Mouse (Mus musculus) limb, embryonic 10.5 days (tissue): ENCODE measurements around the gene Filip1l. TPM values are rescaled to one million over a fixed set of nuclear protein-coding genes. Genes with fewer than 3 reads are reported as not detected.
A peak's percentile ranks its signal among the peaks of the same experiment; 100 is the strongest.

Source experiments
- DNase-seq: peaks from one replicate; pipeline ENCODE4 v3.0.0-alpha.2; 2017; ENCODE audit warnings: low spot score
- H3K27ac ChIP-seq: fragments of 300-500 bp; sonication (generic); 2 replicates; pipeline ENCODE4 v1.5.1; 2016; ENCODE audit warnings: mild to moderate bottlenecking
- H3K27me3 ChIP-seq: fragments of 300-500 bp; sonication (generic); 2 replicates; pipeline ENCODE4 v1.6.1; 2016; ENCODE audit warnings: low read depth, mild to moderate bottlenecking; ENCODE audit not compliant: poor library complexity, severe bottlenecking
- H3K36me3 ChIP-seq: fragments of 300-500 bp; sonication (generic); 2 replicates; pipeline ENCODE4 v1.6.1; 2016; ENCODE audit warnings: mild to moderate bottlenecking, moderate library complexity
- H3K4me1 ChIP-seq: fragments of 300-500 bp; sonication (generic); 2 replicates; pipeline ENCODE4 v1.6.1; 2016
- H3K4me3 ChIP-seq: fragments of 300-500 bp; sonication (generic); 2 replicates; pipeline ENCODE4 v1.5.1; 2016; ENCODE audit warnings: mild to moderate bottlenecking, moderate library complexity
- H3K9me3 ChIP-seq: fragments of 300-500 bp; sonication (generic); replicated peaks from 2 replicates; pipeline ENCODE4 v1.6.1; 2016; ENCODE audit warnings: mild to moderate bottlenecking
- WGBS: fragments of 180-500 bp; shearing (Covaris S2); methylation state at CpG from one replicate; pipeline ENCODE4 v1.1.7; 2016; 5-methylcytosine and 5-hydroxymethylcytosine counted together
- polyA plus RNA-seq: library from polyadenylated mRNA; unstranded; fragments of >200 nt; fragmentation: Nextera tagmentation; extraction: Ambion mirVana; gene quantifications from 2 replicates; pipeline ENCODE4 v1.2.1, GENCODE M21; 2016

Filip1l gene
- polyA plus RNA-seq, 1 experiment from 2014 or later = 14.4 TPM

- H3K27ac ChIP-seq = no peak overlapping the region
- WGBS = 85% methylated on average over 8 of the region's 8 CpGs
- H3K4me3 ChIP-seq = no peak overlapping the region
- H3K4me1 ChIP-seq = peaks cover 9% of the 10 kb centered on the region; the same call in 1 of the 2 replicates
- H3K36me3 ChIP-seq = no peaks in the 10 kb centered on the region
- H3K9me3 ChIP-seq = no peaks in the 10 kb centered on the region
- H3K27me3 ChIP-seq = no peaks in the 10 kb centered on the region
- DNase-seq = no peak
Measured at GRCm38 (mm10) chr16:57329028-57329427, 23.9 kb upstream of the Filip1l start.

GRCm38 (mm10) chr16:57330111-57330510 lies 22.8 kb upstream of the Filip1l start:
- 84% methylated on average over 2 of the region's 2 CpGs for WGBS
- Histone ChIP-seq H3K9me3 (no peaks in the 10 kb centered on the region), H3K4me1 (peaks cover 9% of the 10 kb centered on the region; the same call in 1 of the 2 replicates), H3K4me3 (no peak overlapping the region), H3K27ac (no peak overlapping the region), H3K27me3 (no peaks in the 10 kb centered on the region), H3K36me3 (no peaks in the 10 kb centered on the region)
- DNase-seq = no peak

DNA sequence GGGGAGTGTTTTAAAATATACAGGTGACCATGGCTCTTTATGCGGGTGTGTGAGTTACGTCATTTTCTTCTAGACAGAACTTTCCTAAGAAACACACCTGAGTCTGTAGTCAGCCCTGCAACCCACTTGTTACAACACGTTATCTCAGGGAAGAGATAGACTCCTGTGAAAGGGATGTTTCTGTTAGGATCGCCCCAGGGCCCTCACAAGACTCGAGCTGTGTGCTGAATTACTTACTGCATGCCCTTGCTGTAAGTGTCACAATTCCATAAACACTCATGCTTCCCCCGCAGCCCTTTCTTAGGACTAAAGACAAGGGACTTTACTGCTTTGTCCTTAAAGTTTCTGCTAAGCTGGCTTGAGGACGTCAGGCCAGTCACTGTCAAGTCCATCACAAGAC lies 20.6 kb upstream of the Filip1l start:
- WGBS = 75% methylated on average over 7 of the region's 7 CpGs
- Histone ChIP-seq H3K27ac (no peak overlapping the region), H3K36me3 (no peaks in the 10 kb centered on the region), H3K9me3 (no peaks in the 10 kb centered on the region), H3K4me1 (peaks cover 9% of the 10 kb centered on the region; the same call in 1 of the 2 replicates), H3K4me3 (no peak overlapping the region), H3K27me3 (no peaks in the 10 kb centered on the region)
- no peak for DNase-seq

GRCm38 (mm10) chr16:57336770-57337423 lies 16.0 kb upstream of the Filip1l start:
- WGBS = 82% methylated on average over 11 of the region's 11 CpGs
- Histone ChIP-seq H3K36me3 (no peaks in the 10 kb centered on the region), H3K27ac (no peak overlapping the region), H3K4me1 (peaks cover 30% of the 10 kb centered on the region), H3K4me3 (no peak overlapping the region), H3K27me3 (no peaks in the 10 kb centered on the region), H3K9me3 (no peaks in the 10 kb centered on the region)
- no peak for DNase-seq

- no peaks in the 10 kb centered on the region for H3K9me3 ChIP-seq
- H3K4me3 ChIP-seq = no peak overlapping the region
- H3K36me3 ChIP-seq = no peaks in the 10 kb centered on the region
- peaks cover 30% of the 10 kb centered on the region for H3K4me1 ChIP-seq
- WGBS = 86% methylated on average over 8 of the region's 8 CpGs
- DNase-seq = no peak
- no peak overlapping the region; the same call in 1 of the 2 replicates for H3K27ac ChIP-seq
- H3K27me3 ChIP-seq = no peaks in the 10 kb centered on the region
Measured at GRCm38 (mm10) chr16:57339765-57340612, 12.9 kb upstream of the Filip1l start.

DNA sequence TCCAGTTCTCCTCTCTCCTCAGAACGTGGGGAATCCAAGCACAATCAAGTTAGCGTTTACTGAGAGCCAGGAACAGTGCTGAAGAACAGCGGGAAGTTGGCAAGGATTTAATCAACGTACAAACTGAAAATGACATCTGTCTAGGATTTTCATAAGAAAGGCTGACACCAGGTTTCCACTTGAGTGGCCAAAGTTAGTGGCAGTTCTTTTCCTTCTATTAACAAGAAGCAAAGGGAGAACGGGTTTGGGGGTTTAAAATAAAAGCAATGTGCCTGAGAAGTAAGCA lies 12.3 kb upstream of the Filip1l start:
- no peaks in the 10 kb centered on the region for H3K36me3 ChIP-seq
- H3K4me3 ChIP-seq = no peak overlapping the region
- no peaks in the 10 kb centered on the region for H3K27me3 ChIP-seq
- DNase-seq = no peak
- H3K4me1 ChIP-seq = peaks cover 30% of the 10 kb centered on the region
- 76% methylated on average over 5 of the region's 5 CpGs for WGBS
- H3K27ac ChIP-seq = no peak overlapping the region
- no peaks in the 10 kb centered on the region for H3K9me3 ChIP-seq

GRCm38 (mm10) chr16:57346258-57346657 lies 6.6 kb upstream of the Filip1l start:
- no peaks in the 10 kb centered on the region for H3K9me3 ChIP-seq
- H3K4me1 ChIP-seq = peaks cover 22% of the 10 kb centered on the region
- no peak for DNase-seq
- H3K36me3 ChIP-seq = no peaks in the 10 kb centered on the region
- peak overlapping the region; percentile 61 for H3K27ac ChIP-seq
- no peaks in the 10 kb centered on the region for H3K27me3 ChIP-seq
- no peak overlapping the region for H3K4me3 ChIP-seq
- WGBS = 91% methylated on average over 3 of the region's 3 CpGs

DNA sequence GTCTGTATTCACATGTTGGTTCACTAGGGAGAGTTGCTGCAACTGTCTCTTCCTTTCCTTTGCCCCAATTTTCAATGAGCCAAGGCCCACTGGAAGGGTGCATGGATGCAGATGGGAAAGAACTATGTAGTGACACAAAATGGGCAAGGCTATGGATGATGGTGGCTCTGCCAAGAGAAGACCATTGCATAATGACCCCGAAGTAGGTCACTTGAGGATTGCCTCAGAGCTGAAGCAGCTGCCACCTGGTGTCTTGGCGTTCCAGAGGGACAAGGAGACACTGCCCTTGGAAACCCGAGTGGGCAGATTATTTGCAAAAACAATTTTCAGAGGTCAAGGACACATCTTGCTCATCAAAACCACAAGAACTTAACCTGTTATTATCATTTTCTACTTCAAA lies 3.9 kb upstream of the Filip1l start:
- no peak overlapping the region; the same call in 1 of the 2 replicates for H3K27ac ChIP-seq
- WGBS = 94% methylated on average over 3 of the region's 3 CpGs

DNA sequence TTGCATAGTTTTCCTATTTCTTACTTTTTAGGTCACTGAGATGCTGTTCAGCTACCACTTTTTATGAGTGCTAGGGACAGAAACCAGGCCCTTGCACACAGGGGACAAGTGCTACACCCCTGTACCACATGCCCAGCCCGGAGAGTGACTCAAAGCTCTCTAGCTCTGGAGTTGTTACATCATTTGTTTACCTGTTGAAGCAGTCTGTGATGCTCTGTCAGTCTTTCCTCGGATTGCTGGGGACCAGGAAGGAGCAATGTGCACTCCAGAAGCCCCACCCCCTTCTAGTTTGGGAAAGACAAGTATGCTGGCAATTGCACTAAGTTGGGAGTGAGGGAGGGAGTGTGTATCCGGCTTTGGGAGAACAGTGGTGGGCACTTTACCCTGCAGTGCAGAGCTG lies 3.2 kb upstream of the Filip1l start:
- Histone ChIP-seq H3K4me1 (peaks cover 38% of the 10 kb centered on the region), H3K27me3 (no peaks in the 10 kb centered on the region), H3K27ac (no peak overlapping the region), H3K4me3 (no peak overlapping the region), H3K9me3 (no peaks in the 10 kb centered on the region), H3K36me3 (no peaks in the 10 kb centered on the region)
- DNase-seq = no peak
- 49% methylated on average over 3 of the region's 3 CpGs for WGBS

More for the DNA sequence above, 3.9 kb upstream of the Filip1l start:
- peaks cover 38% of the 10 kb centered on the region for H3K4me1 ChIP-seq
- no peaks in the 10 kb centered on the region for H3K36me3 ChIP-seq
- no peaks in the 10 kb centered on the region for H3K9me3 ChIP-seq
- H3K4me3 ChIP-seq = no peak overlapping the region
- no peak for DNase-seq
- no peaks in the 10 kb centered on the region for H3K27me3 ChIP-seq

DNA sequence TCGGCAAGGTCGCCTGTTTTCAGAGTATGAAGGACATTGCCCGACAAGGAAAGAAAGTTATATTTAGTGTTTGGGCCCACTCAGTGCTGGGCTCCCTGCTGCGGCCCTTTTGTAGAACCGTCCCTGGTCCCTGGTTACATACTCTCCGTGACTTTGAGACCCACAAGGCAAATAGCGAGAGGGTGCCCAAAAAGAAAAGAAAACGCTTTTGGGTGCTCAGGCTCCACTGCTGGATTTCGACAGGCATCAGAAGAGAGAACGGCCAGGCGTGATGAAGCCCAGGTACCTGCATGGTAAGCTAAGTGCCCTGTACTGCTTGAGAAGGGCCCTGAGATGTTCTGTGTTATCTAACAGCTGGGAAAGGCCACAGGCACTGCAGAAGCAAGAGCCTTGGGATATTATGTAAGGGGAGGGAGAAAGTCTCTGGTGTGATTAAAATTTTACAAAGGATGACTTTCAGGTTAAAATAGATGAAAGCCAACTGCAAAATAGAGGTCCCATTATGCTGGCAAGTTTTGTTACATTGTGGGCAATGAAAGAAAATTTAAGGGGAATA lies 351 bp downstream of the Filip1l start:
- Histone ChIP-seq H3K9me3 (no peaks in the 10 kb centered on the region), H3K27ac (no peak overlapping the region), H3K4me1 (peaks cover 16% of the 10 kb centered on the region), H3K36me3 (no peaks in the 10 kb centered on the region), H3K27me3 (no peaks in the 10 kb centered on the region), H3K4me3 (no peak overlapping the region)
- no peak for DNase-seq
- 83% methylated on average over 11 of the region's 11 CpGs for WGBS

- no peaks in the 10 kb centered on the region for H3K27me3 ChIP-seq
- peaks cover 16% of the 10 kb centered on the region for H3K4me1 ChIP-seq
- H3K27ac ChIP-seq = no peak overlapping the region
- H3K4me3 ChIP-seq = no peak overlapping the region
- DNase-seq = no peak
- 78% methylated on average over 6 of the region's 6 CpGs for WGBS
- H3K9me3 ChIP-seq = no peaks in the 10 kb centered on the region
- H3K36me3 ChIP-seq = no peaks in the 10 kb centered on the region
Measured at GRCm38 (mm10) chr16:57353932-57354331, 1.0 kb downstream of the Filip1l start.

- WGBS = 81% methylated on average over 6 of the region's 6 CpGs
- no peak overlapping the region for H3K27ac ChIP-seq
Measured at GRCm38 (mm10) chr16:57356454-57356853, 3.6 kb downstream of the Filip1l start.

DNA sequence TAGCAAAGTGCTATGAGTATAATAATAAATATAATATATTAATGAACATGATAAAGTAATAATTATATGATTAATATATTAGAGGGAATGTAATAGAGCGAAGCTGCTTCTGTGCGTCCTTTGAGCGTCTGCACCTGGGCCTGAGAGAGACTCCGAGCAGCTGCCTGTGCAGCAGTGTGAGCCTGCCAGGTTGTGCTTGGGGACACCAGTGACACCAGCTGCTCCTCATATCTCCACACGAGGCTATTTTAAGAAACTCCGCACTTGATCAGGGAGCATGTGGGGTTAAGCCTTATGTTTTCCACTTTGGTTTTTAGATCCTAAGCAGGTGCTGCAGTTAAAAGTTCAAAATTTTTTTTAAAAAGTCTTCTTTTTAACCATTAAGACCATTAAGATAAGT lies 4.1 kb downstream of the Filip1l start:
- peaks cover 13% of the 10 kb centered on the region for H3K4me1 ChIP-seq
- no peaks in the 10 kb centered on the region for H3K9me3 ChIP-seq
- no peak for DNase-seq
- 88% methylated on average over 6 of the region's 6 CpGs for WGBS
- H3K36me3 ChIP-seq = no peaks in the 10 kb centered on the region
- H3K27me3 ChIP-seq = 0 out of 2 replicates have a peak, but pooled peaks cover 5% of the 10 kb centered on the region
- no peak overlapping the region for H3K27ac ChIP-seq
- H3K4me3 ChIP-seq = no peak overlapping the region

More at GRCm38 (mm10) chr16:57356454-57356853, 3.6 kb downstream of the Filip1l start:
- Histone ChIP-seq H3K4me1 (peaks cover 16% of the 10 kb centered on the region), H3K9me3 (no peaks in the 10 kb centered on the region), H3K36me3 (no peaks in the 10 kb centered on the region), H3K4me3 (no peak overlapping the region), H3K27me3 (0 out of 2 replicates have a peak, but pooled peaks cover 5% of the 10 kb centered on the region)
- DNase-seq = no peak
